Mouse (Mus musculus): Measurements from ENCODE around the gene Olfr1198.

Olfr1198 gene

GRCm38 (mm10) chr2:88751270-88751669 is at the start of gene Olfr1198:
Olfr1198 (minus strand) TSS chr2:88751370.
- no peak for ATAC-seq (ENCODE audit: insufficient number of reproducible peaks, low FRiP score, low TSS enrichment)

- ATAC-seq (ENCODE audit: insufficient number of reproducible peaks, low FRiP score, low TSS enrichment) = no peak
Observed at GRCm38 (mm10) chr2:88792736-88793135, 41.6 kb upstream of the Olfr1198 start, which contains the start of gene Olfr1201. Olfr1201 (plus strand) TSS chr2:88793036.

- no peak for ATAC-seq (ENCODE audit: insufficient number of reproducible peaks, low FRiP score, low TSS enrichment)
Observed at GRCm38 (mm10) chr2:88770388-88770787, 19.2 kb upstream of the Olfr1198 start, which contains the start of gene Olfr1200. Olfr1200 (minus strand) TSS chr2:88770488.

- ATAC-seq (ENCODE audit: insufficient number of reproducible peaks, low FRiP score, low TSS enrichment) = no peak
Observed at GRCm38 (mm10) chr2:88760369-88760768, 9.2 kb upstream of the Olfr1198 start, which contains the start of gene Olfr1199. Olfr1199 (minus strand) TSS chr2:88760469.

GRCm38 (mm10) chr2:88743379-88743778 is 7.8 kb downstream of the Olfr1198 start:
- no peak for ATAC-seq (ENCODE audit: insufficient number of reproducible peaks, low FRiP score, low TSS enrichment)

GRCm38 (mm10) chr2:88732266-88732665 is 18.9 kb downstream of the Olfr1198 start, which contains the start of gene Olfr1197:
Olfr1197 (minus strand) TSS chr2:88732366.
- no peak for ATAC-seq (ENCODE audit: insufficient number of reproducible peaks, low FRiP score, low TSS enrichment)

- no peak for ATAC-seq (ENCODE audit: insufficient number of reproducible peaks, low FRiP score, low TSS enrichment)
Observed at GRCm38 (mm10) chr2:88704497-88704896, 46.7 kb downstream of the Olfr1198 start, which contains the start of gene Olfr1196. Olfr1196 (minus strand) TSS chr2:88704597.

All from cerebellum, adult (tissue).